Mouse (Mus musculus) monocyte, adult 2 months (primary cell): ENCODE measurements around the gene Klf13.

Source experiments
- DNase-seq, 2 experiments: peaks; one replicate each; pipeline ENCODE4 v3.0.0; 2022; ENCODE audit warnings: low spot score in 2 of 2, low read depth in 1 of 2

Gene Klf13

GRCm38 (mm10) chr7:63908496-63909285 is 30.0 kb downstream of the Klf13 start:
- no peak for DNase-seq

GRCm38 (mm10) chr7:63907778-63908495 is 30.8 kb downstream of the Klf13 start:
- no peak for DNase-seq

DNA sequence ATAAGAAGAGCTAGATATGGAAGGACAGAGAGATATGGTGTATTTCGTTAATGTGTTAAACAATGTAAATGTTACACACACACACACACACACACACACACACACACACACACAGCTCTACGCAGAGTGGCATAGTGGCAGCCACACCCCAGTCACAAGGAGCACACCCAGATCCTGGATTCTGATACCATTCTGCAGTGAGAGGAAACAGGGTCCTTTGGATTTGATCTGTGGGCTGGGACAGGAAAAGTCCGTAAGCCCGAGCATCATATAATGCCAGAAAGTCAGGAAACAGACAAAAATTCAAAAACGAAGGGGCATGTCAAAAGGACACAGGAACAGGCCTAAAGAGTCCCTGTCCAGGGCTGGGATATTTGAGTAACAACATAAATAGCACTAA is 33.1 kb downstream of the Klf13 start:
- no peak for DNase-seq

GRCm38 (mm10) chr7:63905190-63905589 is 33.5 kb downstream of the Klf13 start:
- peak in 1 of 2 experiments; percentile 48 for DNase-seq

DNA sequence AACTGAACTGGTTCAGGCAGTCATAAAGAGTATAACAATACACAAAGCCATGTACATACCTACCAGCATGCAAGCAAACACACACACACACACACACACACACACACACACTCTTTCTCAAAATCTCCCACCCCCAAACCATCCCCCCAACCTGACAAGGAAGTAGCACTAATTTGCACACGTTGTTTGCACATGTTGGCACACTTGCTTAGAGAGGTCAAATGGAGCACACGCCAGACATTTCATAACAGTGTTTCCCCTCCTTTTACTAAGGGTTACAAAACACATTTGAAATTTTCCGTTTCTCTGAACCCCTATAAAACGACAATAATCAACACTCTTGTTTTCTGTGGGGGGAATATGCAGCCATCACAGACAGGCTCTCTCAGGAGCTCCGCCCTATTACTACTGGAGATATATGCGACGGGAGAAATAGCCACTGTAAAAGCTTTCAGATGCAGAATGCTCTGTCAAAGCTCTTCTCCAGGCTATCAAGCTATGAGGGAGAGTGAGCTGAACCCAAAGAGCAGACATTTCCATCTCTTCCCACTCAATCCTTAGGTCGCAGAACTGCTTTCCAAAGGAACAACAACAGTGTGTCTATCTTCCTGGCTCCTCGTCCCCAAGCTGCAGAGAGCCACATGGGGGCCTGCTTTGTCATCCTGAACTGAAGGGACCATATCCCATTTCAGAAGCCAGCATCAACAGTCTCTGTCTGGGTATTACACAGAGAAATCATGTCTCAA is 34.9 kb downstream of the Klf13 start:
- DNase-seq, result no peak

DNA sequence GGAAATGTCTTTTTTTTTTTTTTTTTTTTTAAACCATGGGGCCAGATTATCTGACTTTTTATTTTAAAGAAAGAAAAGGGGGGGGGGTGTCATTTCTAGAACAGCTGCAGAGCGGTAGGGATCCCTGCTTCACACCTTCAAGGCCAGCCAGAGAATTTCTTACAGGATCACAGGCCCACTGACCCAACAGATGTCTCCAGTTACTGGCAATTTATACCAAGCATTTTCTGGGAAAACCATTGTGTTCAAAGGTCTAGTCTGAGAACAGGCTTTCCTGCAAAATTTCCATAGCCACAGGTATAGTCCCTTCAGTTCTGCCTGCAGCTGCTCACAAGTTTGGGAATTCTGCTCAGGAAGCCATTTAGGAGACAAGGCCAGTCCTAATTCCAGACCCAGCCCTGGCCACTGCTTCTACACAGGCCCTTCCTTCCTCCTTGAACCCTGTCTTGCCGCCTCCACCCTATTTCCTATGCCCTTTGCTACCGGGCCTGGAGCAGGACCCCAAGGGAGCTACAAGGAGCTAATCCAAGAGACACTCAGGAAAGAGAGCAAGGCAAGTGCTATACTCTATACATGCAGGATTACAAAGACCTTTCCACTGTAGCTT is 36.0 kb downstream of the Klf13 start:
- DNase-seq, result no peak

GRCm38 (mm10) chr7:63901942-63902341 is 36.8 kb downstream of the Klf13 start:
- no peak for DNase-seq

GRCm38 (mm10) chr7:63901346-63901745 is 37.4 kb downstream of the Klf13 start:
- no peak for DNase-seq

DNA sequence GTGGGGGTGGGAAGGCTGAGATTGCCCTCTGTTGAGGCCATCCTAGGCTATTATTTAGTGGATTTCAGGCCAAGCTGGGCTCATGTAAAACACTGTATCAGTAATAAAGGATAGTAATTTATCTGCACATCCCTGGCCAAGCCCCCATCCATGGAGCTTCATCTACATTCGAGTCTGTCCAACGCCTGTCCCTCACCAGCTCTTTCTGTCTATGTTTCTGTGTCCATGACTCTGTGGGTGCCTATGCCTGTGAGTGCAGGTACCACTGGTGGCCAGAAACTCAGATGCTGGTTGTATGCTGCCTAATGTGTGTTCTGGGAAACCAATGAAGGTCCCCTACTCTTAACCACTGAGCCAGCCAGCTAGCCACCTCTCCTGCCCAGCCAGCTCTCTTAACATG is 38.3 kb downstream of the Klf13 start:
- DNase-seq, result no peak

DNA sequence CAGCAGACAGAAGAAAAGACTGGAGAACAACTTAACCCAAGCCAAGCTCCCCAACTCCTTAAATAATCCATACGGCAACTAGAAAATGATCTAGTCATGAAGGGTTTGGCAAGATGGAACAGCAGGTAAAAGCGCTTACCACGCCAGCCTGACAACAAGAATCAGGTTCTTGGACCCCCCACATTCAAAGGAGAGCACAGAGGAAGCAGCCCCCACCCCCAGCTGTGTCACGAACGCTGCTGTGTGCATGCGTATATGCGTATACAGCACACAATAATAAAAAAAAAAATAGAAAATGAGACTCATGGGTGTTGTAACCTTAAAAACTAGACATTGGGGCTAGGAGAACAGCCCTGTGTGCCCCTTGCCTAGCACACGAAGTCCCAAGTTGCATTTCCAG is 38.8 kb downstream of the Klf13 start:
- DNase-seq, result no peak

- no peak for DNase-seq
These were observed 40.5 kb downstream of the Klf13 start for GRCm38 (mm10) chr7:63898201-63898600.

DNA sequence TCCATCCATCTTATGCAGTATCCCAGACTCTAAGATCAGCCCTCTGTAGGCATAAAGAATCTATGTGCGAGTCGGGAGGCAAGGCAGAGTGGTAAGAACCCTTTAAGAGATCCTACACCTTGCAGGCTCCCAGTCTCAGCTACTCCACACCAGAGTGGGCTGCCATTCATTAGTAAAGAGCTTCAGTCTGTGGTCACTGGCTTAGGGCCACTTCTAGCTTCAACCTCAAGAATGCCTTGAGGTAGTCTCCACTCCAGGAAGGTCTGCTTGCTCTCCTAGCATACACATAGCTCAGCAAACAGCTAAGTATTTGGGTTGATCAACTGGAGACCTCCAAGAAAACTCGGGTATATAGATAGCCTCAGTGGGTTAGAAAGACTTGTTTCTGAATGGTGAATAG is 41.1 kb downstream of the Klf13 start:
- no peak for DNase-seq

- DNase-seq, result peak; percentile 71 to 78
These were observed 41.7 kb downstream of the Klf13 start for GRCm38 (mm10) chr7:63896968-63897468.

DNA sequence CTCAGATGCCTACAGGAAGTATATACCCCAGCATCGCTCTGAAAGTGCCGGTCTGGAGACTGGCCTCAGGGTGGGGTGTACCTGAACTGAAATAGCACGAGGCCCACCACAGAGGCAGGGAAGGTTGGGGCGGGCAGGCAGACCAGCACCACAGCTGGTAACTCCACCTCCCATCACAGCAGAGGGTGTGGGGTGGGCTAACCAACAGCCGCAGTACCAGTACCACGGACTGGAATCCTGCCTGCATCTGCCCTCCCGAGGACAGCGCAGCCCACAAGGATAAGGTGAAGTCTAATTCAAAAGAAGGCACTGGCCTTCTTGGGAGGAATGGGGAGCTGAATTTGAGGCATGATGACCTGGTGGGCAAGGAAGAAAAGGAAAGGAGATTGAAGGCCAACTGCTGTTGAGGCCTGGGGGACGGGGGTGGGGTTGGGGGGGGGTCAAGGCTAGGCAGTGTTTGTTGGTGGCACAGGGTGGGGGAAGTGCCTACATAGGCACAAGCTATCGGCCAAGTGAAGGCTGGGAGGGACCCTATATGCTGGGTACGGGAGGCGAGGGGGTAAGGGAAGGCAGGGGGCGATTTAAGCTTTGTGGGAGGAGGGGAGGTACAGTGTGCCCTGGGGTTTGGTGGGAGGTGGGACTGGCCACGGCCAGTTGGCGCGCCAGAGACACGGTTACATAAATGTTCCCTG is 42.3 kb downstream of the Klf13 start:
- DNase-seq, result no peak

GRCm38 (mm10) chr7:63895223-63895622 is 43.5 kb downstream of the Klf13 start:
- no peak for DNase-seq

DNA sequence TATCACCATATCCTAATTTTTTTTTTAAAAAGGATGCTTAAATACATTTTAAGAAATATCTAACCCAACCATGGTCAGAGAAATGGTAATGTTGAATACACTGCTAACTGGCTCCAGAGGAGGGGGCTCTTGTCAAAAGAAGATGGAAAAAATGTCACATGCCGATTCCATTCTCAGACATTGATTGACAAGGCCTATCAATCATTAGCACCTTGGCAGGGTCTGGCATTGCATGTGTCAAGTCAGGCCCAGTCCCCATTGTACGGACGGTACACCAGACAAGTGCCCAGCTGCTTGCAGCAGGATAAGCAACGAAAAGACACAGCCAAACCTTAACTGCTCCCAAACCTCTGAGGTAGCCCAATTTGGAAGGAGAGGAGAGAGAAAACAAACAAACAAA is 44.1 kb downstream of the Klf13 start:
- DNase-seq, result no peak

DNA sequence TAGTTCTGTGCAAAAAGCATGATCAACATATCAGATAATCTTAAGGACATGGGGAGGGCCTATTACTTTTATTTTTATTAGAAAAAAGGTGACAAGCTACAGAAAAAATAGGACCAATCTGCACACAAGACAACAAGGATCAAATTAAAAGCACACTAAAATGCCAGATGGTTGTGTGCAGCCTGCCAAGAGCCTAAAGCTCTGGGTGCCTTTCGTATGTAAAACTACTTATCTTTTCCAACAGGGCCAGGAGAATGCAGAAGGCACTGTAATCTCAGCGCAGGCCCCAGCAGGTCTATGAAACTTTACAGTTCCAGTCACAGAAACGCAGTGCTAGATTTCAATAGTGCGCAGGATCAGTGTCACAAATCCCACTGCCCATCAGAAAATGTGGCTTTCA is 45.0 kb downstream of the Klf13 start:
- DNase-seq, result no peak

DNA sequence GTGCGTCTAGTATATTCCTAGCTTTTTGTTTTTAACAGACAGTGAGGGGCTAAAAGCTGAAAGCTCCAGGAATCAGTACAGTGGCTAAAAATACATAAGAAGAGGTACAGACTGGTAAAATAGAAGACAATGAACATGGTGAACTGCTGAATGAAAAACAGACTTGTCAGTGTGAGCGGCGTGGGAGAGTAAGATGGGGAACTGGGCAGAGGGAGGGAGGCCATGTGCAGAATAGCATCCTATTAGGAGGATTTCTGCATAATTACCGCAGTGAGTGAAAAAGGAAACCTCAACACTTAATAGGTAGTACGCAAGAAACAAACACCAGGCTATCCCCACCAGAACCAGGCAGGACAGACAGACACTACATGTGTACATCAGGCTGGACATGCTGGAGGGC is 45.5 kb downstream of the Klf13 start:
- no peak for DNase-seq

GRCm38 (mm10) chr7:63891488-63892075 is 47.1 kb downstream of the Klf13 start:
- DNase-seq, result no peak
